Mouse (Mus musculus): Measurements from ENCODE around the gene Dgkz. TPM values are rescaled to one million over a fixed set of nuclear protein-coding genes. Genes with fewer than 3 reads are reported as not detected.

Dgkz gene
- polyA plus RNA-seq, 1 experiment from 2014 or later, result 32.1 TPM

DNA sequence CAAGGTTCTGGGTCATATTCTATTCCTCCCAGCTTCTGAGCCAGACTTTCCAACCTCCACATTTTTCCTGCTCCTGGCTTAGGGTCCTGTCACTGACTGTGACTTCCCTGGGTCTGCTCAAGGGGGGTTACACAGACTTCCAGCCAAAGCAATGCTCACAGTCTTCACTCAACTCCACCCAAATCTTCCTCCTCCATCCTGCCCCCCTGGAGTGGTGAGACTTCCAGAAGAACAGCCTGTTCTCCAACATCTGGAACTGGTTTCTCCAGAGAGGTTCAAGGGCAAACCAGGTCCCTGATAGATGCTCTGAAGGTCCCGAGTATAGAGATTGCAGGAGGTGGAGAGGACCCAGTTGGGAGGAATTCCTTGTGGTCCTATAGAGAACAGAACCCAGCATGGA, 41.8 kb upstream of the Dgkz start:
- H3K4me2 ChIP-seq (ENCODE audit: low read length), result no peak overlapping the region
- no peak for TF ChIP-seq CTCF (IDR thresholded peaks at IDR 0.05; ENCODE audit: low read depth)
- 48% methylated on average over 1 of the region's 1 CpGs for WGBS
- H3K36me3 ChIP-seq (ENCODE audit: insufficient read depth, low read length), result no peaks in the 10 kb centered on the region
- no peak overlapping the region for H3K9ac ChIP-seq (ENCODE audit: low read depth, low read length)
- H3K4me3 ChIP-seq (replicated peaks; ENCODE audit: low read depth, low read length), result no peak overlapping the region
- no peak for DNase-seq (ENCODE audit: low spot score)
- H3K4me1 ChIP-seq (replicated peaks; ENCODE audit: insufficient read depth, low read length), result peaks cover 32% of the 10 kb centered on the region
- H3K27ac ChIP-seq, result 0 out of 2 replicates have a peak overlapping the region, but pooled peaks have one; percentile 8
- H3K9me3 ChIP-seq (replicated peaks; ENCODE audit: low read length), result no peaks in the 10 kb centered on the region
- no peaks in the 10 kb centered on the region for H3K27me3 ChIP-seq (ENCODE audit: insufficient read depth, low read length)
- ATAC-seq (replicated peaks; ENCODE audit: low FRiP score, low read depth), result no peak

DNA sequence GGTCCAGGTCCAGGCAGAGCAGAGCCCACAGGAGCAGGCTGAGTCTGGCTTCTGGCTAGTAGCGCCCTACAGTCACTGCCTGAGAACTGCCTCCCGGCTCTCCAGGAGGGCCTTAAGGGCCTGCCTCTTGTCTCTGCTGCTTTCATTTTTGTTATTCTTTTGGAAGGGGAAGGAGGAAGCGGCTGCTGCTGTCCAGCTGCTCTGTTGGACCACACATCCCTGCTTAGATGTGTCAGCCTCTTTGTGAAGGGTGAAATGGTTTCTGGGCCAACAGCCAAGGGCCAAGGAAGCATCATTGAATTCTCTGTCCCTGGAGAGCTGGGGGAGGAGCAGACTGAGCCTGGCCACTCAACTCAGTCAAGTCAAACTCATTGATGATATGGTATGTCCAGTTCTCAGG, 41.3 kb upstream of the Dgkz start:
- DNase-seq (ENCODE audit: low spot score), result peak; percentile 92
- H3K4me1 ChIP-seq (replicated peaks; ENCODE audit: insufficient read depth, low read length), result peaks cover 36% of the 10 kb centered on the region
- H3K36me3 ChIP-seq (ENCODE audit: insufficient read depth, low read length), result no peaks in the 10 kb centered on the region
- H3K27me3 ChIP-seq (ENCODE audit: insufficient read depth, low read length), result no peaks in the 10 kb centered on the region
- no peak for TF ChIP-seq CTCF (IDR thresholded peaks at IDR 0.05; ENCODE audit: low read depth)
- H3K4me3 ChIP-seq (replicated peaks; ENCODE audit: low read depth, low read length), result no peak overlapping the region
- no peak overlapping the region for H3K9ac ChIP-seq (ENCODE audit: low read depth, low read length)
- H3K4me2 ChIP-seq (ENCODE audit: low read length), result no peak overlapping the region
- ATAC-seq (replicated peaks; ENCODE audit: low FRiP score, low read depth), result no peak; the same call in 1 of the 2 replicates
- H3K27ac ChIP-seq, result peak overlapping the region; percentile 55; the same call in 1 of the 2 replicates
- 22% methylated on average over 3 of the region's 3 CpGs for WGBS
- no peaks in the 10 kb centered on the region for H3K9me3 ChIP-seq (replicated peaks; ENCODE audit: low read length)

DNA sequence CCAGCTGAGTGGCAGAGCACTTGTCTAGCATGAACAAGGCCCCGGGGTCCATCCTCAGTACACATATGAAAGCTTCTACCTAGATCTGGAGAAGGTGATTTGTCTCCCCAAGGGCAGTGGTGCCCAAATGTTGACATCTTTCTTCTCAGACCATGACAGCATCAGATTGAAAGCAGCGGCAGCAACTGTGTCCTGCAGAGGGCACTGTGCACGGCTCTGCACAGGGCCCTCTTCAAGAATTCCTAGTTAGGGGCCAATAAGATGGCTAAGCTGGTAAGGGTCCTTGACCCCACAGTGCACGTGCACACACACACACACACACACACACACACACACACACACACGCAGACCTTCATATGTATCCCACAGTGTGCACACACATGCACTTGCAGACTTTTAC, 39.2 kb upstream of the Dgkz start:
- no peak for ATAC-seq (replicated peaks; ENCODE audit: low FRiP score, low read depth)
- peaks cover 32% of the 10 kb centered on the region for H3K4me1 ChIP-seq (replicated peaks; ENCODE audit: insufficient read depth, low read length)
- H3K36me3 ChIP-seq (ENCODE audit: insufficient read depth, low read length), result no peaks in the 10 kb centered on the region
- peak; percentile 32; the same call in 1 of the 2 replicates for TF ChIP-seq CTCF (IDR thresholded peaks at IDR 0.05; ENCODE audit: low read depth)
- H3K4me2 ChIP-seq (ENCODE audit: low read length), result no peak overlapping the region
- no peak overlapping the region for H3K9ac ChIP-seq (ENCODE audit: low read depth, low read length)
- WGBS, result 82% methylated on average over 5 of the region's 5 CpGs
- no peak for DNase-seq (ENCODE audit: low spot score)
- no peaks in the 10 kb centered on the region for H3K27me3 ChIP-seq (ENCODE audit: insufficient read depth, low read length)
- no peak overlapping the region for H3K4me3 ChIP-seq (replicated peaks; ENCODE audit: low read depth, low read length)
- H3K9me3 ChIP-seq (replicated peaks; ENCODE audit: low read length), result no peaks in the 10 kb centered on the region
- no peak overlapping the region for H3K27ac ChIP-seq

DNA sequence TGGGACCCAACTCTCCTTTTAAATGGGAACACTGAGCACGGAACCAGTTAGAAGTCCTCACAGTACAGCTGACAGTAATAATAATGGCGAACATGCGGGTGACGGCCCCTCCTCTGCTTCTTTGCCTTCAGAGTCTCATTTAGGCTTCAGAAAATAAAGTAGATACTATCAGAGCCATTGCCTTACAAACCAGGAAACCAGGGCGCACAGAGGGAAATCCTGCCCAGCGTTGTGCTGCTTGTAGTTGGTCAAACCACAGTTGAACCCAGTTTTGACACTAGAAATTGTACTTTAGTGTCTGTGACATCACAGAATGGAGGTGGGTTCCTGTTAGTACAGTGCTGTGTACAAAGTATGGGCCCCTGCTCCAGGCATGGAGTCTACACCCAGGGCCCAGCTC, 38.6 kb upstream of the Dgkz start:
- H3K9ac ChIP-seq (ENCODE audit: low read depth, low read length), result no peak overlapping the region
- peaks cover 30% of the 10 kb centered on the region for H3K4me1 ChIP-seq (replicated peaks; ENCODE audit: insufficient read depth, low read length)
- H3K4me3 ChIP-seq (replicated peaks; ENCODE audit: low read depth, low read length), result no peak overlapping the region
- H3K9me3 ChIP-seq (replicated peaks; ENCODE audit: low read length), result no peaks in the 10 kb centered on the region
- no peaks in the 10 kb centered on the region for H3K27me3 ChIP-seq (ENCODE audit: insufficient read depth, low read length)
- no peak for TF ChIP-seq CTCF (IDR thresholded peaks at IDR 0.05; ENCODE audit: low read depth)
- H3K4me2 ChIP-seq (ENCODE audit: low read length), result no peak overlapping the region
- H3K36me3 ChIP-seq (ENCODE audit: insufficient read depth, low read length), result no peaks in the 10 kb centered on the region
- ATAC-seq (replicated peaks; ENCODE audit: low FRiP score, low read depth), result no peak
- no peak overlapping the region for H3K27ac ChIP-seq
- 75% methylated on average over 6 of the region's 6 CpGs for WGBS
- no peak for DNase-seq (ENCODE audit: low spot score)

DNA sequence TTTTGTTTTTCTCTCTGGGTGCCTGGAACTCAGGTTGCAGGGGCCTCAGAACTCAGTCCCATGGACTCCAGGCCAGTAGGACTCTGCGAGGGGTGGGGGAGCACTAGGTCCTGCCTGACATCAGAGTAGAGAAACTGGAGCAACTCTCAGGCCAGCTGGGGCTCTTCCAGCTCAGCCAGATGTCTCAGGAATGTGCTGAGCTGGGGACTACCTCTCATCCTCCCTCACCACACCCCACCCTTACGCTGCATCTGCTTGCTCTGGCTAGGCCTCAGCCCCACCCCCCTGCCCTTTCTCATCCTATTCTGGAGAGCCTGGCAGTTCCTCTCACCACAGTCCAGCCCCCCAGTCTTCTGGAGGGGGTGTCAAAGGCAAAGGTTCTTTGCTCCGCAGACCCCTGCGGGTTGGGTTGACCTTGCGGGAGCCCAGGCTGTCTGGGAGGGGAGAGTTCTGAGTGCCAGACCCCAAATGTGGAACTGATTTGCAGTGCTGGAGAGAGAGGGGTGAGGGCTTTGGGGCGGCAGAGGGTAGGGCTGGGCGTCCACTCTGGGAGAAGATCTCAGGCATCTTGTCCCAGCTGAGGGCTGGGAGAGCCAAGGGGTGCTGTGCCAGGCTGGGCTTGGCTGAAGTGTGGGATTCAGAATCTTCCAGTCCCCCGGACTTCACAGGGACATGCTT, 37.2 kb upstream of the Dgkz start:
- H3K4me1 ChIP-seq (replicated peaks; ENCODE audit: insufficient read depth, low read length), result peaks cover 29% of the 10 kb centered on the region

DNA sequence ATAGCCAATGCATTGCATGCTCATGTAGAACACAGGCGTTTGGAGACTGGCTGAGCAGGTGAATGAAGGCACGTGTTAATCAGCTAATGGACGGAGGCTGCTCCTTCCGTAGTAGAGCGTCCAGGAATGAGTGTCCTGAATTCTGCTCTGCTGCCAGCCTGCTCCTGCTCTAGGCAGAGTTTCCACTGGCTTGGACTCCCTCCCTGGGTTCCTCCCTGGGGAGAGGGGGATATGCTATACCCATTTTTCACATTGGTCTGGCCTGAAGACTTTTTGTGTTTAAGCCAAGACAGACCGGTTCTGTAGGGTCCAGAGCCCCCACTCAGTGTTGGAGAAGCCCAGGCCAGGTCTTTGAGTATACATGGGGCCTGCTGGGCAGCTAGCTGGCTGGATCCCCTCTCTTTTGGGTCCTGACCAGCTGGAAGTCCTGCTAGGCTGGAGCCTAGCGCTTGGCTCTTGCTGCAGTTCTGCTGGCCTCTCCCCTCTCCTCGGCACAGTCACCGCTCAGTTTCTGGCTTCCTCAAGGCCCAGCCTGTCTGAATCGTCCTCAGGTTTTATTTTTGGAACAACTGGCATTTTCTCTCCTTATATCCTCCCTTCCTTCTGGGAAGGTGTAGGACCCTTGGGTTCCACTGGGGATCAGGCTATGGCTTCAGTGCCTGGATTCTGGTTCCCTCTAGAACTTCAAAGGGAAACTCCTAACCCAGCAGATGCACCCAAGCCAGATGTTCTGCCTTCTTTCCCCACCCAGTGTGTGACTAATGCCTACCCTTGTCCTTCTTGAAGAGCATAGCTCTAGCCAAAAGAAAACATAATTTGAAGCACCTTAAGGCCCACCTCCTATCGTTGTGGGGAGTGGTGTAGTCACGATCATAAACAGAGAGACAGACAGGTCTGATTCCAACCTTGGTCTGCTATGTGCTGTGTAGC, 36.0 kb upstream of the Dgkz start:
- TF ChIP-seq CTCF (IDR thresholded peaks at IDR 0.05; ENCODE audit: low read depth), result no peak
- Histone ChIP-seq H3K4me2 (ENCODE audit: low read length) (no peak overlapping the region), H3K27ac (no peak overlapping the region), H3K4me1 (replicated peaks; ENCODE audit: insufficient read depth, low read length) (peaks cover 31% of the 10 kb centered on the region), H3K9me3 (replicated peaks; ENCODE audit: low read length) (no peaks in the 10 kb centered on the region), H3K36me3 (ENCODE audit: insufficient read depth, low read length) (no peaks in the 10 kb centered on the region), H3K4me3 (replicated peaks; ENCODE audit: low read depth, low read length) (no peak overlapping the region), H3K9ac (ENCODE audit: low read depth, low read length) (no peak overlapping the region), H3K27me3 (ENCODE audit: insufficient read depth, low read length) (no peaks in the 10 kb centered on the region)
- ATAC-seq (replicated peaks; ENCODE audit: low FRiP score, low read depth) (no peak), DNase-seq (ENCODE audit: low spot score) (no peak)
- whole genome bisulfite sequencing, result 77% methylated on average over 12 of the region's 12 CpGs

More for the DNA sequence above, 37.2 kb upstream of the Dgkz start:
- Histone ChIP-seq H3K36me3 (ENCODE audit: insufficient read depth, low read length) (no peaks in the 10 kb centered on the region), H3K27ac (peak overlapping the region; percentile 57), H3K4me2 (ENCODE audit: low read length) (no peak overlapping the region), H3K9me3 (replicated peaks; ENCODE audit: low read length) (no peaks in the 10 kb centered on the region), H3K9ac (ENCODE audit: low read depth, low read length) (no peak overlapping the region), H3K4me3 (replicated peaks; ENCODE audit: low read depth, low read length) (no peak overlapping the region), H3K27me3 (ENCODE audit: insufficient read depth, low read length) (no peaks in the 10 kb centered on the region)
- DNase-seq (ENCODE audit: low spot score) (peak; percentile 93), ATAC-seq (replicated peaks; ENCODE audit: low FRiP score, low read depth) (peak; percentile 68)
- 34% methylated on average over 8 of the region's 8 CpGs for WGBS
- TF ChIP-seq CTCF (IDR thresholded peaks at IDR 0.05; ENCODE audit: low read depth), result no peak

Data from kidney, postnatal 0 days (tissue).